Mouse (Mus musculus) heart, embryonic 11.5 days (tissue): Measurements from ENCODE around the gene Pla2g4b. TPM values are rescaled to one million over a fixed set of nuclear protein-coding genes. Genes with fewer than 3 reads are reported as not detected.

Experiments
- microRNA-seq: library from miRNA; unstranded; fragments of <30 nt; microRNA quantifications from one replicate; pipeline ENCODE4, GENCODE M21; 2016; ENCODE audit warnings: borderline number of aligned reads
- polyA plus RNA-seq: library from polyadenylated mRNA; unstranded; fragments of >200 nt; fragmentation: Nextera tagmentation; extraction: Ambion mirVana; gene quantifications from 2 replicates; pipeline ENCODE4 v1.2.1, GENCODE M21; 2014

Gene Pla2g4b
- polyA plus RNA-seq, 1 experiment from 2014 or later: 1.2 TPM

Small RNA genes lying within 50 kb of the gene (microRNA-seq; reads per million reads assigned to microRNA genes)
- 0.20 reads per million for gene Mir7665

Other genes starting within 250 kb of the Pla2g4b start
- 16.2 and 17.4 TPM in 2 replicates for gene Rpap1, start 245.9 kb upstream of the Pla2g4b start, polyA plus RNA-seq
- gene Tyro3, start 235.7 kb upstream of the Pla2g4b start, polyA plus RNA-seq: 7.3 and 8.4 TPM in 2 replicates
- 20.2 and 30.1 TPM in 2 replicates for gene Mga, start 136.2 kb upstream of the Pla2g4b start, polyA plus RNA-seq
- gene Mapkbp1, start 60.7 kb upstream of the Pla2g4b start, polyA plus RNA-seq: 2.5 and 3.2 TPM in 2 replicates
- 12.7 and 16.0 TPM in 2 replicates for gene Jmjd7, start 5.9 kb upstream of the Pla2g4b start, polyA plus RNA-seq
- 0.92 and 1.8 TPM in 2 replicates for gene Gm28042, start 5.9 kb upstream of the Pla2g4b start, polyA plus RNA-seq
- 97.3 and 113 TPM in 2 replicates for gene Ehd4, start 121.2 kb downstream of the Pla2g4b start, polyA plus RNA-seq
- gene Pla2g4e, start 211.9 kb downstream of the Pla2g4b start, polyA plus RNA-seq: 0.49 and 0.62 TPM in 2 replicates